Mouse (Mus musculus) kidney, embryonic 16.5 days (tissue): ENCODE measurements at regions not wholly inside any gene's neighbourhood (a gene's known extent, or its start where the extent isn't known, plus 50 kb on each side); places are given as distances from the start of the nearest gene placed in this dataset.

Experiments
- ATAC-seq: fragments of 200-750 bp; cut with Nextera tagmentation; 2 replicates; pipeline ENCODE4 v1.8.0; 2017; ENCODE audit warnings: moderate TSS enrichment; ENCODE audit not compliant: low FRiP score, low TSS enrichment
- H3K27ac ChIP-seq: fragments of 300-500 bp; sonication (generic); 2 replicates; pipeline ENCODE4 v1.5.1; 2014; ENCODE audit warnings: low read length
- H3K27me3 ChIP-seq: fragments of 300-500 bp; sonication (generic); 2 replicates; pipeline ENCODE4 v1.6.1; 2014; ENCODE audit warnings: low read length, control low read depth, mixed read lengths; ENCODE audit not compliant: insufficient read depth
- H3K36me3 ChIP-seq: fragments of 300-500 bp; sonication (generic); 2 replicates; pipeline ENCODE4 v1.6.1; 2014; ENCODE audit warnings: low read length, control low read depth, mixed read lengths; ENCODE audit not compliant: insufficient read depth
- H3K4me1 ChIP-seq: fragments of 300-500 bp; sonication (generic); 2 replicates; pipeline ENCODE4 v1.6.1; 2014; ENCODE audit warnings: low read length, control low read depth, mixed read lengths; ENCODE audit not compliant: insufficient read depth
- H3K4me2 ChIP-seq: fragments of 300-500 bp; sonication (generic); replicated peaks from 2 replicates; pipeline ENCODE4 v1.6.1; 2014; ENCODE audit warnings: low read depth, low read length
- H3K4me3 ChIP-seq: fragments of 300-500 bp; sonication (generic); 2 replicates; pipeline ENCODE4 v1.5.1; 2014; ENCODE audit warnings: mild to moderate bottlenecking, low read length
- H3K9ac ChIP-seq: fragments of 300-500 bp; sonication (generic); replicated peaks from 2 replicates; pipeline ENCODE4 v1.6.1; 2014; ENCODE audit warnings: low read length
- H3K9me3 ChIP-seq: fragments of 300-500 bp; sonication (generic); 2 replicates; pipeline ENCODE4 v1.6.1; 2016; ENCODE audit warnings: low read length, control low read depth
- WGBS: fragments of 180-500 bp; shearing (Covaris S2); extraction: QIAGEN DNeasy Blood & Tissue Kit; methylation state at CpG from one replicate; pipeline ENCODE4 v1.1.7; 2014; 5-methylcytosine and 5-hydroxymethylcytosine counted together

GRCm38 (mm10) chr17:41990804-41991203, 324.9 kb upstream of the Ptchd4 start:
- Histone ChIP-seq H3K4me3 (no peak overlapping the region), H3K36me3 (no peaks in the 10 kb centered on the region), H3K4me2 (no peak overlapping the region), H3K9me3 (no peaks in the 10 kb centered on the region), H3K9ac (no peak overlapping the region), H3K4me1 (no peaks in the 10 kb centered on the region), H3K27ac (no peak overlapping the region), H3K27me3 (no peaks in the 10 kb centered on the region)
- 94% methylated on average over 9 of the region's 9 CpGs for WGBS
- no peak for ATAC-seq

DNA sequence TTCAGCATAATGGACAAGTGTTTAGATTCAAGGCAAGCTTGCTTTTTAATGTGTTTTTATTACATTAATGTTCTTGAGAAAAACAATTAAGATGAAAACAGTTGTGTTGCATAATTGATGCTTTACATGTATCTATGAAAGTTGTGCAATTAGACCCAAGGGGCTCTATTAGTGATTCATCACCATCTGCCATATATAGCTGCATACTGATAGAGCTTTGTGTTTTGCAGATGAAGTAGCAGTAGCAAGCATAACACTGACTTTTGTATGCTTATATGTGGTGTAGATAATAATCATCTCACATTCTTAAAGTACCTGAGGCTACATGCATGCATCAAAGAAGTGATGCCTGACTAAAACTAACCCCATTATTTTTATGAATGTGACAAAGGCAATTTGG, 307.3 kb upstream of the Ptchd4 start:
- no peak overlapping the region for H3K27ac ChIP-seq
- H3K4me2 ChIP-seq = no peak overlapping the region
- H3K4me3 ChIP-seq = no peak overlapping the region
- H3K9me3 ChIP-seq = no peaks in the 10 kb centered on the region
- no peaks in the 10 kb centered on the region for H3K36me3 ChIP-seq
- H3K9ac ChIP-seq = no peak overlapping the region
- ATAC-seq = no peak
- no peaks in the 10 kb centered on the region for H3K4me1 ChIP-seq
- H3K27me3 ChIP-seq = no peaks in the 10 kb centered on the region

DNA sequence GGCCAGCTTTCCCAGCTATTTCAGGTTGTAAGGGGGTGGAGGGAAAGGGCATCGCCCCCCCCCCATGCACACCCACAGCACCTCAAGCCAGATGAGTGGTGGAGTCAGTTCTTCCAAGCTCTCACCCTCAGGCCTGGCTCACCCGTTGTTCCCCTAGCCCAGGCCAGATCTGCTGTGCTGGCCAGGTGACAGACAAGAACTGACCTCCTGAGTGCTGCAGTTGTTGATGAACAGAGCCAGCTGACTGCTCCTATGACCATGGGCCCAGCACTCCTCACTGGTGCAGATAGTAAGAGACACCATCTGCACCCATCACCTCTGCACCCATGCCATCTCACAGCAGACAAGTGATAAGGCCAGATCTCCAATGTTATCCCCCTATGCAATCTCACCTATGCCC, 291.5 kb upstream of the Ptchd4 start:
- no peaks in the 10 kb centered on the region for H3K36me3 ChIP-seq
- WGBS = 87% methylated on average over 2 of the region's 2 CpGs
- no peaks in the 10 kb centered on the region for H3K9me3 ChIP-seq
- H3K27me3 ChIP-seq = no peaks in the 10 kb centered on the region
- H3K27ac ChIP-seq = no peak overlapping the region
- no peak for ATAC-seq
- H3K4me3 ChIP-seq = no peak overlapping the region
- H3K9ac ChIP-seq = no peak overlapping the region
- H3K4me1 ChIP-seq = no peaks in the 10 kb centered on the region
- H3K4me2 ChIP-seq = no peak overlapping the region

GRCm38 (mm10) chr17:42027253-42027652, 288.5 kb upstream of the Ptchd4 start:
- no peaks in the 10 kb centered on the region for H3K4me1 ChIP-seq
- H3K27ac ChIP-seq = no peak overlapping the region
- H3K4me3 ChIP-seq = no peak overlapping the region
- no peaks in the 10 kb centered on the region for H3K9me3 ChIP-seq
- ATAC-seq = no peak
- no peaks in the 10 kb centered on the region for H3K36me3 ChIP-seq
- H3K4me2 ChIP-seq = no peak overlapping the region
- no peaks in the 10 kb centered on the region for H3K27me3 ChIP-seq
- H3K9ac ChIP-seq = no peak overlapping the region

- Histone ChIP-seq H3K36me3 (no peaks in the 10 kb centered on the region), H3K4me1 (no peaks in the 10 kb centered on the region), H3K4me2 (no peak overlapping the region), H3K9ac (no peak overlapping the region), H3K4me3 (no peak overlapping the region), H3K27ac (no peak overlapping the region), H3K27me3 (no peaks in the 10 kb centered on the region), H3K9me3 (no peaks in the 10 kb centered on the region)
- no peak for ATAC-seq
- 76% methylated on average over 3 of the region's 3 CpGs for WGBS
Observed at GRCm38 (mm10) chr17:42029452-42029851, 286.3 kb upstream of the Ptchd4 start.

DNA sequence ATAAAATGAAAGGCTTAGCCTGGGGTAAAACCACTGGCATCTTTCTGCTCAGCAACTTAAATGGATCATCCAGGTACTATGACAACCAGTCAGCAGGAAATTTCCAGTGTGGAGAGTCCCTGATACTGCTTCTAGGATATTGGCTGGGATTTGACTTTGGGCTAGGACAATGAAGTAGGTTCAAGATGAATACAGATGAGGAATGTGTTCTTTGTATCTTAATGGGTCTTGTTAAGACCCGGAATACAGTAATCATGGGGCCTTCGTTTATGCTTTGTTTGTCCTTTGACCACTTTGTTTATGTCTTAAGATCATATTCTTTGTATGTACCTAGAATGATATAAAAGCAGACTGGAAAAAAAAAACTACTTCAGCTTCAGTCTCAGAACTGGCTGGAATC, 278.7 kb upstream of the Ptchd4 start:
- Histone ChIP-seq H3K36me3 (no peaks in the 10 kb centered on the region), H3K9ac (no peak overlapping the region), H3K9me3 (no peaks in the 10 kb centered on the region), H3K4me2 (no peak overlapping the region), H3K27ac (no peak overlapping the region), H3K27me3 (no peaks in the 10 kb centered on the region), H3K4me3 (no peak overlapping the region), H3K4me1 (no peaks in the 10 kb centered on the region)
- no peak for ATAC-seq
- WGBS = 82% methylated on average over 2 of the region's 2 CpGs

- Histone ChIP-seq H3K36me3 (no peaks in the 10 kb centered on the region), H3K27me3 (no peaks in the 10 kb centered on the region), H3K4me2 (no peak overlapping the region), H3K27ac (no peak overlapping the region), H3K9me3 (no peaks in the 10 kb centered on the region), H3K4me3 (no peak overlapping the region), H3K4me1 (no peaks in the 10 kb centered on the region), H3K9ac (no peak overlapping the region)
- ATAC-seq = peak; percentile 61; the same call in 1 of the 2 replicates
- WGBS = 65% methylated on average over 5 of the region's 5 CpGs
Observed at GRCm38 (mm10) chr17:42049779-42050515, 265.8 kb upstream of the Ptchd4 start.

DNA sequence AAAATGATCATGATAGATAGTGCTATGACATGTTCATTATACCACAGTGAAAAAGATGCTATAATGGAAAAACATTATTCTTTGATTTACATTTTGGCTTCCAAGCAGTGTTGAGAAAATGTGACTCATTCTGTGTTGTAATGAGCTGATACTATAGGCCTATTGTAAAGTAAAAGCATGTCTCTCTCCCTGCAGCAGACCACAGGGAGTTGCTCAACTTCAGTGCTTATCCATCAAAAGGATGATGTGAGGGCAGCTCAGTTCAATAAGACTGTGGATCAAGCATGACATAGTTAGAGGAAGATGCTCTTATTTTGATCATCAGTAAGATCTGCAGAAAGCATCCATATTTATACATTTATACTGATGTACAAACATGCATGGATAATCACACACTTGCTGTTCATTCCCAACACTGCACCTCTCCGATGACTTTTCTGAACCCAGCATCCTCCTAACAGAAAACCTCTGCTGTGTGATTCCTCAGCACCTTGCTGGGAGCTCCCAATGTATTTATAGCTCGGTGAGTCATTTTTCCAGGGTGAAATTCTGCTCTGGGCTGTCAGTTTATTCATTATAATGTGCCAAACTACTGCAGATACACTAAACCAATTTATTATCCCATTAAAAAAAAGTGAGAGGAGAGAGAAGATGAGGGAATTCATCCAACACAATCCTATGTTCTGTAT, 224.8 kb upstream of the Ptchd4 start:
- Histone ChIP-seq H3K27ac (no peak overlapping the region), H3K9ac (no peak overlapping the region), H3K27me3 (no peaks in the 10 kb centered on the region), H3K9me3 (no peaks in the 10 kb centered on the region), H3K36me3 (no peaks in the 10 kb centered on the region), H3K4me1 (no peaks in the 10 kb centered on the region), H3K4me3 (no peak overlapping the region), H3K4me2 (no peak overlapping the region)
- ATAC-seq = no peak
- WGBS = 73% methylated on average over 2 of the region's 2 CpGs

DNA sequence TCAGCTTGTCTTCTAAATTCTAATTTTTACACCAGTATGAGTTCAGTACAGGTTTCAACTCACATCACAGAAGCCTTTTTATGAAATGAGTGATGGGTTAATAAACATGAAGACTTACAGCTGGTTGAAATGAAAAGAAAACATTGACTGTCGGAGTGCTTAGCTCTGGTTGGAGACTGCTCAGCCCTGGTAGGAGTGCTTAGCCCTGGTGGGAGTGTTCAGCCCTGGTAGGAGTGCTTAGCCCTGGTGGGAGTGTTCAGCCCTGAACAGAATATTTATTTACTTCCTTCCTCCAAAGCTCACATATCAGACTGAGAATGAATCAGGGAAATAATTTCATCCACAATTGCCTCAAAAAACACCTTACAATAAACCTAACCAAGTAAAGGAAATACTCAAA, 202.1 kb upstream of the Ptchd4 start:
- H3K9me3 ChIP-seq = no peaks in the 10 kb centered on the region
- H3K4me1 ChIP-seq = no peaks in the 10 kb centered on the region
- ATAC-seq = peak; percentile 87; the same call in 1 of the 2 replicates
- H3K4me2 ChIP-seq = no peak overlapping the region
- H3K4me3 ChIP-seq = no peak overlapping the region
- 13% methylated on average over 1 of the region's 1 CpGs for WGBS
- H3K27me3 ChIP-seq = no peaks in the 10 kb centered on the region
- no peaks in the 10 kb centered on the region for H3K36me3 ChIP-seq
- H3K9ac ChIP-seq = no peak overlapping the region
- H3K27ac ChIP-seq = no peak overlapping the region

GRCm38 (mm10) chr17:42120759-42121158, 195.0 kb upstream of the Ptchd4 start:
- Histone ChIP-seq H3K27me3 (no peaks in the 10 kb centered on the region), H3K4me2 (no peak overlapping the region), H3K9ac (no peak overlapping the region), H3K4me3 (no peak overlapping the region), H3K9me3 (no peaks in the 10 kb centered on the region), H3K4me1 (no peaks in the 10 kb centered on the region), H3K27ac (no peak overlapping the region), H3K36me3 (no peaks in the 10 kb centered on the region)
- no peak for ATAC-seq
- WGBS = 90% methylated on average over 1 of the region's 1 CpGs
